Mouse (Mus musculus): Measurements from ENCODE around the gene Rtkn. TPM values are rescaled to one million over a fixed set of nuclear protein-coding genes. Genes with fewer than 3 reads are reported as not detected.

Gene Rtkn
- polyA plus RNA-seq, 1 experiment from 2014 or later, result 6.3 TPM

DNA sequence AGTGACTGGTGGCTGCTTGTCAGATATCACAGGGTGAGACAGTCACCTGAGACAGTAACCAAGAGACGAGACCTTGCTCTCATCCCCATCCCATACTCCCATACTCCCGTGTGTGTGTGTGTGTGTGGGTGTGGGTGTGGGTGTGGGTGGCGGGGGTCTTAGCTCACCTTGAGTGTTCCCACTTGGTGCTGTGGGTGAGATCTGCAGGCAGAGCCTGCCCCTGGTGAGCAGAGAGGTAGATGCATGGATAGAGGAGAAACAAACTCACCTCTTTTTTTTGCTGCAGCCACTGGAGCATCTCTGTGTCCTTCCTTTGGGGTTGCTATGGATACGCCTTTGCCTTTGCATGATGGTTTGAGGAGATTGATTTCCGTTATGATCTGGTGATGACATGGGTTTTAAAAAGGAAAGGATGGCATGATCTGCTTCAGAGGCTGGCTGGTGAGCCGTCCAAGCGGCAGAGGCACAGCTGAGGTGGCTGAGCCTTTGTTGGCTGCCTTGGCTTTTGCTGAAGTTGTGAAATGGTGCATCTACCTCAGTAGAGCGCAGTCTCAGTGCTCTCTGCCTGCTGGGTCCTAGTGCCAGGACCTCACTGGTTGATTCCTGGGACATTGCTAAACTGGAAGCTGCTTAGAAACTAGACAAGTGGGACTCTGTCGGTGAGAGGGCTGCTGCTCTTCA is 37.1 kb downstream of the Rtkn start:
- H3K9me3 ChIP-seq (ENCODE audit: control insufficient read depth, low read length), result no peaks in the 10 kb centered on the region
- peak overlapping the region; percentile 44 for H3K4me2 ChIP-seq (ENCODE audit: low read depth, low read length)
- peak; percentile 75 for ATAC-seq (ENCODE audit: low read depth)
- no peaks in the 10 kb centered on the region for H3K36me3 ChIP-seq (ENCODE audit: control insufficient read depth, insufficient read depth, low read length)
- 63% methylated on average over 9 of the region's 9 CpGs for WGBS
- peak overlapping the region; percentile 35 for H3K4me3 ChIP-seq (ENCODE audit: low read depth, low read length)
- peaks cover 11% of the 10 kb centered on the region; the same call in 1 of the 2 replicates for H3K4me1 ChIP-seq (ENCODE audit: control insufficient read depth, insufficient read depth, low read length)
- H3K27ac ChIP-seq (ENCODE audit: low read depth, low read length), result peak overlapping the region; percentile 45
- peak overlapping the region; percentile 46 for H3K9ac ChIP-seq (replicated peaks; ENCODE audit: low read depth, low read length)
- no peaks in the 10 kb centered on the region for H3K27me3 ChIP-seq (ENCODE audit: control insufficient read depth, insufficient read depth, low read length)

- Histone ChIP-seq H3K4me1 (ENCODE audit: control insufficient read depth, insufficient read depth, low read length) (peaks cover 16% of the 10 kb centered on the region), H3K4me2 (ENCODE audit: low read depth, low read length) (no peak overlapping the region), H3K4me3 (ENCODE audit: low read depth, low read length) (no peak overlapping the region), H3K9ac (replicated peaks; ENCODE audit: low read depth, low read length) (no peak overlapping the region), H3K27ac (ENCODE audit: low read depth, low read length) (no peak overlapping the region), H3K9me3 (ENCODE audit: control insufficient read depth, low read length) (no peaks in the 10 kb centered on the region), H3K27me3 (ENCODE audit: control insufficient read depth, insufficient read depth, low read length) (no peaks in the 10 kb centered on the region), H3K36me3 (ENCODE audit: control insufficient read depth, insufficient read depth, low read length) (no peaks in the 10 kb centered on the region)
- 90% methylated on average over 8 of the region's 8 CpGs for whole genome bisulfite sequencing
- no peak for ATAC-seq (ENCODE audit: low read depth)
Observed at GRCm38 (mm10) chr6:83175996-83176395, 40.7 kb downstream of the Rtkn start.

- 16% methylated on average over 12 of the region's 12 CpGs for WGBS
- Histone ChIP-seq H3K4me3 (ENCODE audit: low read depth, low read length) (peak overlapping the region; percentile 44), H3K4me2 (ENCODE audit: low read depth, low read length) (peak overlapping the region; percentile 67), H3K9ac (replicated peaks; ENCODE audit: low read depth, low read length) (peak overlapping the region; percentile 57), H3K27ac (ENCODE audit: low read depth, low read length) (no peak overlapping the region), H3K36me3 (ENCODE audit: control insufficient read depth, insufficient read depth, low read length) (peaks cover 10% of the 10 kb centered on the region; the same call in 1 of the 2 replicates), H3K4me1 (ENCODE audit: control insufficient read depth, insufficient read depth, low read length) (peaks cover 11% of the 10 kb centered on the region), H3K27me3 (ENCODE audit: control insufficient read depth, insufficient read depth, low read length) (no peaks in the 10 kb centered on the region), H3K9me3 (ENCODE audit: control insufficient read depth, low read length) (no peaks in the 10 kb centered on the region)
- peak; percentile 89 for ATAC-seq (ENCODE audit: low read depth)
Observed at GRCm38 (mm10) chr6:83179390-83180117, 44.3 kb downstream of the Rtkn start.

DNA sequence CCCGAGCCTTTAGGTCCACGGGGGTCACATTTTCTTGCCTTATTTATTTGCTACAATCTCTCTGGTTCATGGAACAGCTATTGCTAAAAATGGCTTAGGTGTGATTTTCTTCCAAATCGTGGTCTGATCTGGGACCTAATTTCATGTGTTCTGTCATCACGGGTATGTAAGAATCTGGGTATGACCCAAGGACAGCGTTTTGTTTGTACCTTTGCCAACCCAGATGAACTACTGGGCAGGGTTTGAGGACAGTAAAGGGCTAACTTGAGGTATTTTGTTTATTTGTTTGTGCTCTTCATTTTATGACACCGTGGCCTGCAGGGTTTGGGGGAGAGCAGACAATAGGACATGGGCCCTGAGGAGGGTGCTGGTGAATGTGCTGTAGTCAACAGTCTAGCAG is 45.3 kb downstream of the Rtkn start:
- H3K4me3 ChIP-seq (ENCODE audit: low read depth, low read length), result peak overlapping the region; percentile 44; the same call in 1 of the 2 replicates

DNA sequence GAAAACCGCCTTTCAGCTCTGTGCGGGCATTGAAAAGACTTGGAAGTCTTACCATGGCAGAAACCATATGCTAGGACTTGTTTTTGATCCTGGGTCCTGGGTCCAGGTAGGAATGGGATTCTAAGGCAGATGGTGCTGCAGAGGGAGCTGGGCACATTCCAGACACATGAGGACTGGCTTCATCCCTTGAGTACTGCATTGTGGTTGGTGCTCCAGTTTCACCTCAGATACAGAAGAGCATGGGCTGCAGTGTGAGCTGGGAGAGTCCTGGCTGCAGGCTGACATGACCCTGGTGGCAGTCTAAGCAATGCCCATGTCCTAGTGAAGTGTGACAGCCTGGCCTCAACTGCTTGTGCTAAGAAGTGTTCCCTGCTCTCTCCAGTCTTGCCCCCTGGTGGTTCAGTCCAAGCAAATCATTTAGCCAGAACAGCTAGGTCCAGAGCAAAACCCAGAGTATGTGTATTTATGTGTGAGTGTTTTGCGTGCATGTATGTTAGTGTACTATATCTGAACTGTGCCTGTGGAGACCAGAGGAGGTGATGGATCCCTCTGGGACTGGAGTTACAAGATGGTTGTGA is 49.7 kb downstream of the Rtkn start:
- 92% methylated on average over 3 of the region's 3 CpGs for WGBS
- H3K36me3 ChIP-seq (ENCODE audit: control insufficient read depth, insufficient read depth, low read length), result peaks cover 28% of the 10 kb centered on the region; the same call in 1 of the 2 replicates
- H3K9me3 ChIP-seq (ENCODE audit: control insufficient read depth, low read length), result no peaks in the 10 kb centered on the region
- ATAC-seq (ENCODE audit: low read depth), result no peak
- H3K27ac ChIP-seq (ENCODE audit: low read depth, low read length), result peak overlapping the region; percentile 91; the same call in 1 of the 2 replicates
- H3K27me3 ChIP-seq (ENCODE audit: control insufficient read depth, insufficient read depth, low read length), result no peaks in the 10 kb centered on the region
- H3K4me2 ChIP-seq (ENCODE audit: low read depth, low read length), result no peak overlapping the region
- H3K9ac ChIP-seq (replicated peaks; ENCODE audit: low read depth, low read length), result no peak overlapping the region; the same call in 1 of the 2 replicates
- no peak overlapping the region for H3K4me3 ChIP-seq (ENCODE audit: low read depth, low read length)
- H3K4me1 ChIP-seq (ENCODE audit: control insufficient read depth, insufficient read depth, low read length), result peaks cover 31% of the 10 kb centered on the region

More for the DNA sequence above, 45.3 kb downstream of the Rtkn start:
- no peaks in the 10 kb centered on the region for H3K27me3 ChIP-seq (ENCODE audit: control insufficient read depth, insufficient read depth, low read length)
- WGBS, result 84% methylated on average over 6 of the region's 6 CpGs
- peaks cover 13% of the 10 kb centered on the region; the same call in 1 of the 2 replicates for H3K36me3 ChIP-seq (ENCODE audit: control insufficient read depth, insufficient read depth, low read length)
- peaks cover 17% of the 10 kb centered on the region for H3K4me1 ChIP-seq (ENCODE audit: control insufficient read depth, insufficient read depth, low read length)
- no peaks in the 10 kb centered on the region for H3K9me3 ChIP-seq (ENCODE audit: control insufficient read depth, low read length)
- H3K27ac ChIP-seq (ENCODE audit: low read depth, low read length), result no peak overlapping the region
- 0 out of 2 replicates have a peak overlapping the region, but pooled peaks have one; percentile 57 for H3K9ac ChIP-seq (replicated peaks; ENCODE audit: low read depth, low read length)
- ATAC-seq (ENCODE audit: low read depth), result no peak
- peak overlapping the region; percentile 67 for H3K4me2 ChIP-seq (ENCODE audit: low read depth, low read length)

- H3K36me3 ChIP-seq (ENCODE audit: control insufficient read depth, insufficient read depth, low read length), result peaks cover 40% of the 10 kb centered on the region
- H3K4me3 ChIP-seq (ENCODE audit: low read depth, low read length), result peak overlapping the region; percentile 59
- peak overlapping the region; percentile 91 for H3K27ac ChIP-seq (ENCODE audit: low read depth, low read length)
- no peaks in the 10 kb centered on the region for H3K27me3 ChIP-seq (ENCODE audit: control insufficient read depth, insufficient read depth, low read length)
- H3K4me2 ChIP-seq (ENCODE audit: low read depth, low read length), result peak overlapping the region; percentile 63
- peak overlapping the region; percentile 84 for H3K9ac ChIP-seq (replicated peaks; ENCODE audit: low read depth, low read length)
- peak; percentile 95 for ATAC-seq (ENCODE audit: low read depth)
- WGBS, result 5% methylated on average over 25 of the region's 25 CpGs
- peaks cover 29% of the 10 kb centered on the region for H3K4me1 ChIP-seq (ENCODE audit: control insufficient read depth, insufficient read depth, low read length)
- H3K9me3 ChIP-seq (ENCODE audit: control insufficient read depth, low read length), result no peaks in the 10 kb centered on the region
Observed at GRCm38 (mm10) chr6:83185895-83186861, 50.9 kb downstream of the Rtkn start.

- 97% methylated on average over 2 of the region's 2 CpGs for WGBS
- Histone ChIP-seq H3K27me3 (ENCODE audit: control insufficient read depth, insufficient read depth, low read length) (no peaks in the 10 kb centered on the region), H3K9ac (replicated peaks; ENCODE audit: low read depth, low read length) (peak overlapping the region; percentile 84), H3K27ac (ENCODE audit: low read depth, low read length) (peak overlapping the region; percentile 91), H3K36me3 (ENCODE audit: control insufficient read depth, insufficient read depth, low read length) (peaks cover 48% of the 10 kb centered on the region), H3K4me1 (ENCODE audit: control insufficient read depth, insufficient read depth, low read length) (peaks cover 29% of the 10 kb centered on the region), H3K9me3 (ENCODE audit: control insufficient read depth, low read length) (no peaks in the 10 kb centered on the region), H3K4me2 (ENCODE audit: low read depth, low read length) (peak overlapping the region; percentile 63), H3K4me3 (ENCODE audit: low read depth, low read length) (peak overlapping the region; percentile 59)
- ATAC-seq (ENCODE audit: low read depth), result peak; percentile 5; the same call in 1 of the 2 replicates
Observed at GRCm38 (mm10) chr6:83186946-83187345, 51.7 kb downstream of the Rtkn start.

- ATAC-seq (ENCODE audit: low read depth), result no peak
Observed at GRCm38 (mm10) chr6:83193571-83193970, 58.3 kb downstream of the Rtkn start.

More at GRCm38 (mm10) chr6:83193571-83193970, 58.3 kb downstream of the Rtkn start:
- H3K9ac ChIP-seq (replicated peaks; ENCODE audit: low read depth, low read length), result no peak overlapping the region
- H3K27me3 ChIP-seq (ENCODE audit: control insufficient read depth, insufficient read depth, low read length), result no peaks in the 10 kb centered on the region
- no peak overlapping the region for H3K4me2 ChIP-seq (ENCODE audit: low read depth, low read length)
- peaks cover 95% of the 10 kb centered on the region for H3K36me3 ChIP-seq (ENCODE audit: control insufficient read depth, insufficient read depth, low read length)
- H3K27ac ChIP-seq (ENCODE audit: low read depth, low read length), result no peak overlapping the region
- no peaks in the 10 kb centered on the region for H3K4me1 ChIP-seq (ENCODE audit: control insufficient read depth, insufficient read depth, low read length)
- no peaks in the 10 kb centered on the region for H3K9me3 ChIP-seq (ENCODE audit: control insufficient read depth, low read length)
- H3K4me3 ChIP-seq (ENCODE audit: low read depth, low read length), result no peak overlapping the region
- WGBS, result 92% methylated on average over 7 of the region's 7 CpGs

All from neural tube, embryonic 14.5 days (tissue).